Mouse (Mus musculus) kidney, postnatal 10 days (tissue): Measurements from ENCODE around the gene Ncaph2.
A peak's percentile ranks its signal among the peaks of the same experiment; 100 is the strongest.

Experiments used
- DNase-seq: peaks from one replicate; pipeline ENCODE4 v3.0.0; 2021; ENCODE audit warnings: mixed read lengths

The Ncaph2 gene

GRCm38 (mm10) chr15:89355241-89356187 lies at the start of gene Ncaph2, which contains the start of gene Lmf2:
Gene Ncaph2 (plus strand): TSS chr15:89355719.
Gene Lmf2 (minus strand): TSS chr15:89355659.
- DNase-seq = peak; percentile 98

- DNase-seq = no peak
Measured at GRCm38 (mm10) chr15:89305966-89306365, 49.6 kb upstream of the Ncaph2 start.

- no peak for DNase-seq
Measured at GRCm38 (mm10) chr15:89307461-89307860, 48.1 kb upstream of the Ncaph2 start.

- DNase-seq = no peak
Measured at GRCm38 (mm10) chr15:89308406-89309139, 46.9 kb upstream of the Ncaph2 start.

DNA sequence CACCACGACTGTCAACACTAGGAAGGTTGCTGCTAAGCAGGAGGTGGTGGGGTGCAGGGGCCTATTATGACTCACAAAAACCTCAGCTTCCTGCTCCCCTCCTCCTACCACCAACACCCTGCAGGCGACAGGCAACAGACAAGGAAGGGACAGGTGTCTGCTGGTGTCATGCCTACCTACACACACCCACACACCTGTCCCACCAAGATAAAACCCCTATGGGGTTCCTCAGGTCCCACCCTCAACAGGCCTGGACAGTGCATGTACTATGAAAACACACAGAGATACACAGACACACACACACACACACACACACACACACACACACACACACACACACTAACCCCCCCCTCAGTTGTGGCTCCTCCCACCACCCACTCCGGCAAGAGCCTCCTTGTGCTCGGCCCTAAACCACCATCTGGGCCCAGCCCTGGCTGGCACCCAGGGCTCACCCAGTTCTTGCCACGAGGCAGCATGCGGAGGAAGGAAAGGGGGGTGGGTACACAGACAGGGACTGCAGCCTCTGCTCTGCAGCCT lies 45.5 kb upstream of the Ncaph2 start:
- DNase-seq = no peak

GRCm38 (mm10) chr15:89313359-89313758 lies 42.2 kb upstream of the Ncaph2 start:
- no peak for DNase-seq

DNA sequence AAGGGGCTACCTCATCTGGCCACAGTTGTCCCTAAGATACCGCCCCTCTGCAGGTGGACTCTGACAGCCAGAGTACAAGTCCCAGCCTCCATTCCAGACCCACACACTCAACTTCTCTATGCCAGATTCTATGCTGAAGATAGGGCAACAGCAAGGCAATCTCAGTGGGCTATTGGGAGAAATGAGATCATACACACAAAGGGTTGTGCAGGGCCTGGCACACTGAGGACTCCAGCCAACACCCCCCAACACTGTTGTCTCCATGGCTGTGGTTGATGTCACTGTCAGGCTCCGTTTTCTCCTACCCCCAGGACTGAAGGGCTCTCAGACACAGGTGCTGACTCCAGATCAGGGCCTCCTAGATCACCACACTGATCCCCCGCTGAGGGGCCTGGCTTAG lies 41.4 kb upstream of the Ncaph2 start:
- DNase-seq = no peak

DNA sequence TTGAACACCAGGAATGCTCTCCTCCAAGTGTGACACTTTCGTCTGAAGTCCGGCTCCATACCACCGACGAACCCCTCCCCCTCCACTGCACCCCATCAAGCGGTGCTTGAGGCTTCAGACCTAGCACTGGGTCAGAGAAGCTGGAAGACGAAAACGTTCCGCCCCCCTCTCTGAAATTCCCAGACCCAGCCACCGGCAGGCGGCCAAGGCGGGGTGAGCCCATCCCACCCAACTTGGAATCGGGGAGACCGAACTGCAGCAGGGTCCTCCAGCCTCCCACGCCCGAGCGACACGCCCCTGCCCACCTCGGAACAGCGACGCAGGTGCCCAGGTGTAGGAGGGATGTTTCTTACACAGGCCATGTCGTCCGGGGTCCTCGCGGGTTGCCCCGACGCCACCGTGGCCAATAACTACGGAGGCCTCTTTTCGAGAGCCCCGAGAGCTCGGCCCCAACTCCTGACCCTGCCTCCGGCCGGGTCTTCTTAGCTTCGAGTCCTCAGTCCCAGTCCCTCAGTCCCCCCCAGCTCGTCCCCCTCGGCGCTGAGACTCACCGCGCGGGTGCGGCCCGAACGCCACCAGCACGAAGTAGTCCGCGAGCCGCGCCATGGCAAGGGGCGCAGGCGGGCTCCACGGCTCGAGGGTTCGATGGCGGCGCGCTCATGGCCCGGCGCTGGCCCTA lies 40.9 kb upstream of the Ncaph2 start:
- DNase-seq = peak; percentile 65

DNA sequence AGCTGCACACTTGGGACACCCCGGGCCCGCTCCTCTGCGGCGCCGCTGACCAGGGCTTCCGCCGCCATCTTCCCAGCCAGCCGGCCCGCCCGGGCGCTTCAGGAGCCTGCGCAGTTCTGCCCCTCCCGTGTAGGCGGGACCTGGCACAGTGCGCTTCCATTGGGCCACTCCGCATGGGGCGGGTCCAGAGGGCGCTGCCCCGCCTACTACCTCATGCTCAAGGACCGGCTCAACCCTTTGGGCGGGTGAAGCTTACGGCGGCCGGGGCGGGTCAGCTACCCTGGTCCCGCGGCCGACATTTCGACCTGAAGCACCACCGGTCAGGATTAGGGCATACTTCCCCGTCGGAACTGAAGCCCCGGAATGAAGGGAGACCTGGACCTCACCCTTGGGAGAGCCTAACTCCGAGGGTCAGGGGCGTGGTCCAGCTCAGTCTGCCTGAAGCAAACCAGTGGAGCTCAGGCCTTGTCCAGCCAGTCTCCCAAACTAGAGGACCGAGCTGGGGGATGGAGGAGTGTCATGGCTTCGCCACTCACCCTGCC lies 40.3 kb upstream of the Ncaph2 start, which contains the start of gene Sbf1:
Gene Sbf1 (minus strand): TSS at position 122 of the 542 bp plus-strand sequence.
- peak; percentile 99 for DNase-seq

GRCm38 (mm10) chr15:89316146-89316545 lies 39.4 kb upstream of the Ncaph2 start:
- peak; percentile 37 for DNase-seq

DNA sequence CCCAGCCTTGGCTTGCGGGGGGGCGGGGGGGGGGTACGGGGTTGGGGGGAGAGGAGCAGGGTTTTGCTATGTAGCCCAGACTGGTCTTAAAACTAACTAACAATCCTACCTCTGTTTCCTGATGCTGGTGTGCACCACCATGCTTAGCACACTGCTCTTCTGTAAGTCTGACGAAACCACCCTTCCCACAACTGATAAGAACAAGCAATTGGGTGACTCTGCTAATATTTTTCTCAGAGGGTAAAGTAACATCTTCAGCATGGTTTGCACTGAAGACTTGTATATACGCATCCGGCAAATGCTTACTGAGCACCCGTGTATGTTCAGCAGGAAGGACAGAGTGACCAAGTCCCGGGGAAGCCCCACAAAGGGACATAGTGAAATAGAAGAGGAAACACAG lies 34.3 kb upstream of the Ncaph2 start:
- no peak for DNase-seq

DNA sequence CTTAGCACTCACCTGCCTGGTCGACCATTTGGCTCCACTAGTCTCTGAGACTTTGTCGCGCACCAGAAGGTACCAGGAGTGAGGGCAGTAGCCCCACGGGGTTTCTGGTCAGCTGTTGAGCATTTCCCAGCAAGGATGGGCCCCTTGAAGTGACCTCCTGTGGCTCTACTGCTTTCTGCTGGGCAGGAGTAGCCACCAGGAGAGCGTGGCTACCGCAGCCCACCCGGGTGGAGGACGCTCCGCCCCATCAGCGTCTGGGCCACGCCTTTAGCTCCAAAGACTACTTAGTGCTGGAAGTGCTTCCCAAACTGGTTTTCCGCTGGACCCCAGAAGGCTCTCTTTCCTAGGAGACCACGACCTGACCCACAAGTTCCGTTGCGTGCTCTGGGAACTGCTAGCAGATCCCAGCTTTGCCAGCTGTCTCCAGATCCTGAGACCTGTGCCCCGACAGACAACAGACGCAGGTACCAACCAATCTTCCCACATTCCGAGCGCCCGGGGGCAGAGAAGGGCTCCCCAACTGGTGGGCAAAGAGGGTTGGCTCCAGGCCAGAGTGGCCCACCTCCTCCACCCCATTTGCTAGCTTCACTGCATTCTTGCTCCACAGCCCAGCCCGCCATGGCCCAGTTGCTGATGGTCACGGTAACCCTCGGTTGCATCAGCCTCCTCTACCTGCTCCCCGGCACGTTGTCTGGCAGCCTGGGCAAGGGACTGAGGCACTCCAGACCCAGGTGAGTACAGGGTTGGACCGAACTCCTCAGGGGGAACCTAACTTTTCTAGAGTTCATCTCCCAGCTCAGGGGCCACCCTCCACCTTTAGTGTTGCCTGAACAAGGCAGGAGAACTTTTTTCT lies 32.6 kb upstream of the Ncaph2 start, which contains the start of gene Adm2:
Gene Adm2 (plus strand): TSS at position 51 of the 853 bp plus-strand sequence.
- DNase-seq = peak; percentile 31

GRCm38 (mm10) chr15:89323656-89324055 lies 31.9 kb upstream of the Ncaph2 start:
- DNase-seq = no peak

- peak; percentile 75 for DNase-seq
Measured at GRCm38 (mm10) chr15:89326441-89326840, 29.1 kb upstream of the Ncaph2 start.

GRCm38 (mm10) chr15:89334271-89334670 lies 21.2 kb upstream of the Ncaph2 start, which contains the start of gene Miox:
Gene Miox (plus strand): TSS chr15:89334398.
- DNase-seq = peak; percentile 58

GRCm38 (mm10) chr15:89334774-89335537 lies 20.6 kb upstream of the Ncaph2 start:
- peak; percentile 21 for DNase-seq

- DNase-seq = no peak
Measured at GRCm38 (mm10) chr15:89336422-89336821, 19.1 kb upstream of the Ncaph2 start.

- DNase-seq = no peak
Measured at GRCm38 (mm10) chr15:89339696-89340095, 15.8 kb upstream of the Ncaph2 start.

GRCm38 (mm10) chr15:89340136-89340535 lies 15.4 kb upstream of the Ncaph2 start:
- DNase-seq = no peak

DNA sequence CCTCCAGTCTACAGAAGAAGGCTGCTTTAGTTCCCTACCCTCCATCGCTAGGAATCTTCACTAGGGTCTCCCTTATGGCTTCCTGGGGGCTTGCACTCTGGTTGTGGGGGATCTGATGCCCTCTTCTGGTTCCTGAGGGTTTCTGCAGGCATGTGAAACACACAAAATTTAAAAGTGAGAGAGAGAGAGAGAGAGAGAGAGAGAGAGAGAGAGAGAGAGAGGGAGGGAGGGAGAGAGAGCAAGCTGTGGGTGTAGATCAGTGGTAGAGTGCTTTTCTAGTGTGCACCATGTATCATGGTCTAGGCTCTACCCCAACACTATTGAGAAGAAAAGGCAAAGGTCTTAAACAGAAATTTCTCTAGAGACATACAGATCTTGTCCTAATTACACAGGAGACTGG lies 13.8 kb upstream of the Ncaph2 start:
- no peak for DNase-seq
